Mouse (Mus musculus) gastrocnemius, adult 8-10 months (tissue): ENCODE results near the gene Atp6v1c2. TPM values are rescaled to one million over a fixed set of nuclear protein-coding genes. Genes with fewer than 3 reads are reported as not detected.

ENCODE experiments used
- DNase-seq, 2 experiments: peaks; one replicate each; pipeline ENCODE4 v3.0.0; 2022; ENCODE audit warnings: low spot score in 2 of 2
- microRNA-seq: library from miRNA; unstranded; fragments of <30 nt; microRNA quantifications from one replicate; pipeline ENCODE4 v1.2.0, GENCODE M21; 2022
- total RNA-seq, 4 experiments: library from RNA; stranded (reverse); gene quantifications; 2 replicates each; pipeline ENCODE4 v1.2.4; 2022

Gene Atp6v1c2
- total RNA-seq, 4 experiments from 2014 or later: not detected

GRCm38 (mm10) chr12:17261005-17261404, 68.2 kb downstream of the Atp6v1c2 start:
- no peak for DNase-seq

GRCm38 (mm10) chr12:17258431-17258830, 70.7 kb downstream of the Atp6v1c2 start:
- no peak for DNase-seq

- DNase-seq: peak in 1 of 2 experiments; percentile 26
Measured at GRCm38 (mm10) chr12:17256905-17257304, 72.3 kb downstream of the Atp6v1c2 start.

GRCm38 (mm10) chr12:17255602-17256001, 73.6 kb downstream of the Atp6v1c2 start:
- no peak for DNase-seq

GRCm38 (mm10) chr12:17253069-17253468, 76.1 kb downstream of the Atp6v1c2 start:
- DNase-seq: peak in 1 of 2 experiments; percentile 32

- no peak for DNase-seq
Measured at GRCm38 (mm10) chr12:17250962-17251361, 78.2 kb downstream of the Atp6v1c2 start.

- peak in 1 of 2 experiments; percentile 51 for DNase-seq
Measured at GRCm38 (mm10) chr12:17242041-17242440, 87.1 kb downstream of the Atp6v1c2 start.

GRCm38 (mm10) chr12:17241614-17242013, 87.5 kb downstream of the Atp6v1c2 start:
- DNase-seq: no peak

- DNase-seq: no peak
Measured at GRCm38 (mm10) chr12:17241016-17241415, 88.1 kb downstream of the Atp6v1c2 start.

- DNase-seq: no peak
Measured at GRCm38 (mm10) chr12:17239428-17239688, 89.8 kb downstream of the Atp6v1c2 start.

- DNase-seq: peak; percentile 44 to 58
Measured at GRCm38 (mm10) chr12:17238588-17239427, 90.4 kb downstream of the Atp6v1c2 start.

- DNase-seq: no peak
Measured at GRCm38 (mm10) chr12:17235535-17236313, 93.4 kb downstream of the Atp6v1c2 start.

Small RNA genes lying within 50 kb of the gene (microRNA-seq; reads per million reads assigned to microRNA genes)
- gene Mir3066: 2.5 reads per million

Other genes starting within 250 kb of the Atp6v1c2 start
- 10 to 100 TPM in 1 of 4 experiments, 1 to 10 TPM in 3; 1.1 to 11.7 (median 2.7) TPM for gene Kcnf1, start 152.5 kb downstream of the Atp6v1c2 start, total RNA-seq
- gene Pdia6, start 62.8 kb downstream of the Atp6v1c2 start, total RNA-seq: 10 to 100 TPM; 35.7 to 39.4 (median 37.3) TPM
- 1 to 10 TPM; 6.8 to 9.1 (median 8.6) TPM for gene Nol10, start 19.1 kb upstream of the Atp6v1c2 start, total RNA-seq
- gene Odc1, start 215.4 kb upstream of the Atp6v1c2 start, total RNA-seq: 100 to 1,000 TPM in 2 of 4 experiments, 10 to 100 TPM in 2; 83.7 to 236 (median 139) TPM